Mouse (Mus musculus): ENCODE measurements around the gene Mllt3.

- TF ChIP-seq CTCF (IDR thresholded peaks at IDR 0.05; ENCODE audit: extremely low read depth, insufficient read length, insufficient replicate concordance, low read depth, low read length) (peak; percentile 50; the same call in 1 of the 2 replicates), POLR2A (IDR thresholded peaks at IDR 0.05; ENCODE audit: low read depth, low read length) (no peak)
Observed at GRCm38 (mm10) chr4:87788691-87789090, 244.5 kb downstream of the Mllt3 start.
